Mouse (Mus musculus) C2C12 (cell line): Measurements from ENCODE around the gene Pbx1. TPM values are rescaled to one million over a fixed set of nuclear protein-coding genes. Genes with fewer than 3 reads are reported as not detected.

Experiments
- H3K27me3 ChIP-seq: one replicate; pipeline ENCODE4 v1.6.1; 2011; ENCODE audit not compliant: control insufficient read depth, insufficient read depth, insufficient read length
- H3K36me3 ChIP-seq: one replicate; pipeline ENCODE4 v1.6.1; 2011; ENCODE audit not compliant: control insufficient read depth, insufficient read depth
- H3K4me3 ChIP-seq: one replicate; pipeline ENCODE4 v1.5.1; 2011; ENCODE audit warnings: mild to moderate bottlenecking, control low read depth; ENCODE audit not compliant: poor library complexity, insufficient read depth, severe bottlenecking
- H3K79me2 ChIP-seq: one replicate; pipeline ENCODE4 v1.6.1; 2011; ENCODE audit not compliant: control insufficient read depth, insufficient read depth
- H3K79me3 ChIP-seq: one replicate; pipeline ENCODE4 v1.6.1; 2011; ENCODE audit warnings: low read depth, control low read depth
- H3ac ChIP-seq: one replicate; pipeline ENCODE3; 2011; ENCODE audit warnings: low read depth; ENCODE audit not compliant: control insufficient read depth, insufficient read length
- CEBPB ChIP-seq: IDR thresholded peaks from one replicate; pipeline ENCODE4 v1.6.1; 2011; ENCODE audit warnings: low read depth, mild to moderate bottlenecking, control low read depth, moderate library complexity
- CTCF ChIP-seq: IDR thresholded peaks from one replicate; pipeline ENCODE4 v1.5.1; 2011; ENCODE audit not compliant: control insufficient read depth, insufficient read depth, insufficient read length
- FOSL1 ChIP-seq: IDR thresholded peaks from one replicate; pipeline ENCODE4 v1.8.0; 2011; ENCODE audit warnings: mild to moderate bottlenecking, low read length; ENCODE audit not compliant: poor library complexity, insufficient read depth, severe bottlenecking
- MAX ChIP-seq: IDR thresholded peaks from one replicate; pipeline ENCODE4 v1.6.1; 2011; ENCODE audit warnings: mild to moderate bottlenecking, control low read depth
- MYOD1 ChIP-seq: IDR thresholded peaks from one replicate; pipeline ENCODE4 v1.6.1; 2011; ENCODE audit warnings: low read depth; ENCODE audit not compliant: control insufficient read depth, insufficient read length
- MYOG ChIP-seq: IDR thresholded peaks from one replicate; pipeline ENCODE4 v1.6.1; 2011; ENCODE audit not compliant: control insufficient read depth, insufficient read length; ENCODE audit errors: extremely low read depth
- USF1 ChIP-seq: IDR thresholded peaks from one replicate; pipeline ENCODE4 v1.6.1; 2011; ENCODE audit warnings: low read depth, mild to moderate bottlenecking, control low read depth, moderate library complexity
- polyA plus RNA-seq: library from polyadenylated mRNA; unstranded; fragments of >200 nt; fragmentation: generic; extraction: Trizol; gene quantifications from one replicate; pipeline ENCODE4 v1.2.1, GENCODE M21; 2012; ENCODE audit warnings: missing spikeins

The Pbx1 gene
- polyA plus RNA-seq, 1 experiment = 29.4 TPM

- Histone ChIP-seq H3ac (no peak overlapping the region), H3K79me2 (no peaks in the 10 kb centered on the region), H3K79me3 (no peaks in the 10 kb centered on the region), H3K4me3 (no peak overlapping the region), H3K36me3 (peaks cover 29% of the 10 kb centered on the region), H3K27me3 (no peaks in the 10 kb centered on the region)
- TF ChIP-seq MAX (no peak), USF1 (no peak), CEBPB (no peak), MYOD1 (no peak), CTCF (no peak), FOSL1 (no peak), MYOG (no peak)
Observed at GRCm38 (mm10) chr1:168179691-168180090, 252.4 kb downstream of the Pbx1 start.

GRCm38 (mm10) chr1:168178611-168179010, 253.5 kb downstream of the Pbx1 start:
- no peaks in the 10 kb centered on the region for H3K79me3 ChIP-seq
- no peaks in the 10 kb centered on the region for H3K79me2 ChIP-seq
- TF ChIP-seq CTCF = no peak
- no peak for TF ChIP-seq CEBPB
- TF ChIP-seq MYOG = no peak
- TF ChIP-seq MAX = no peak
- TF ChIP-seq FOSL1 = no peak
- no peak for TF ChIP-seq USF1
- TF ChIP-seq MYOD1 = no peak
- no peak overlapping the region for H3ac ChIP-seq
- H3K36me3 ChIP-seq = peaks cover 33% of the 10 kb centered on the region
- H3K4me3 ChIP-seq = no peak overlapping the region
- H3K27me3 ChIP-seq = no peaks in the 10 kb centered on the region

DNA sequence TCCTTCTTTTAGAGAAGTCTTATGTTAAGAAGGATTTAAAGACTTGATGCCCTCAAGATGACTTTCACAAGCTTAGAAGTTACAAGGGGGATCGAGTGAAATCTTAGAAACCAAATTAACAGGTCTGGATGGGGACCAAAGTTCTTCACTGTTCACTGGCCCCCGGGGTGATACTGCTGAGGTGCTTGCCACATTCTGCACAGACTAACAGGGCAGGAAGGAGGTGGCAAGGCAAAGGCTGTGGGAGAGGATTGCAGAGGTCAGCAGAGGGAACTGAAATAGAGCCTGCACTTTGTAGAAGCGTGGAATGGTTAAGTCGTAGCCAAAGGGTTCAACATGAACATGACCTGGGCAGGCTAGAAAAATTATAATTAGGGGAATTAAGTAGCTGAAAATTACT, 256.5 kb downstream of the Pbx1 start:
- no peak for TF ChIP-seq MYOD1
- no peak for TF ChIP-seq CEBPB
- no peak for TF ChIP-seq USF1
- TF ChIP-seq MAX = no peak
- no peak for TF ChIP-seq MYOG
- no peak for TF ChIP-seq CTCF
- TF ChIP-seq FOSL1 = no peak
- H3K27me3 ChIP-seq = no peaks in the 10 kb centered on the region
- H3K79me3 ChIP-seq = no peaks in the 10 kb centered on the region
- H3K79me2 ChIP-seq = no peaks in the 10 kb centered on the region
- no peak overlapping the region for H3ac ChIP-seq
- H3K36me3 ChIP-seq = peaks cover 22% of the 10 kb centered on the region
- no peak overlapping the region for H3K4me3 ChIP-seq

GRCm38 (mm10) chr1:168169791-168170190, 262.3 kb downstream of the Pbx1 start:
- no peak for TF ChIP-seq CEBPB
- TF ChIP-seq USF1 = no peak
- TF ChIP-seq MYOG = no peak
- TF ChIP-seq MAX = no peak
- TF ChIP-seq FOSL1 = no peak
- TF ChIP-seq MYOD1 = no peak
- TF ChIP-seq CTCF = no peak
- no peak overlapping the region for H3ac ChIP-seq
- H3K36me3 ChIP-seq = peaks cover 12% of the 10 kb centered on the region
- no peak overlapping the region for H3K4me3 ChIP-seq
- no peaks in the 10 kb centered on the region for H3K79me2 ChIP-seq
- no peaks in the 10 kb centered on the region for H3K79me3 ChIP-seq
- no peaks in the 10 kb centered on the region for H3K27me3 ChIP-seq

- Histone ChIP-seq H3K79me2 (no peaks in the 10 kb centered on the region), H3K27me3 (no peaks in the 10 kb centered on the region)
Observed at GRCm38 (mm10) chr1:168169052-168169779, 262.9 kb downstream of the Pbx1 start.

More at GRCm38 (mm10) chr1:168169052-168169779, 262.9 kb downstream of the Pbx1 start:
- H3ac ChIP-seq = no peak overlapping the region
- H3K79me3 ChIP-seq = no peaks in the 10 kb centered on the region
- H3K4me3 ChIP-seq = no peak overlapping the region
- TF ChIP-seq CTCF (no peak), FOSL1 (no peak), MAX (no peak)
- H3K36me3 ChIP-seq = peaks cover 12% of the 10 kb centered on the region
